Mouse (Mus musculus): Measurements from ENCODE around the gene Fgr.

Gene Fgr

DNA sequence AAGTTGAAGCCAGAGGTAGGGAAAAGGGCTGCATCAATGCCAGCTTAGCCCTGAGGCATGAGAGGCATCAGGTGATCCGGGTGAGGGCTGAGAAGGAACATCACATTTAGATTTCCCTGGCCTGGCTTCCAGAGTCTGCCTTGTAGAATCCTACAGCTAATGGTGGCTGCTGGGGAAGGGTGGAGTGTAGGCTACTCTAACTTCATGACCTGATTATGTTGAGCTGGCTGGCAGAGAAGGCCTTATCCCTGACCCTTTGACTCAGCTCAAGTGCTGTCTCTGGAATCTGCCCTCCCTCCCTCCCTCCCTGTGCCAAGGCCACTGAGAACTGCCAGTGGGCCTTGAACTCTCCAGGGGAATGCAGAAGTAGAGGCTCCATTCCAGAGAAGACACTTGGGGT, 61.6 kb downstream of the Fgr start:
- DNase-seq (ENCODE audit: low read depth, low spot score) = no peak

DNA sequence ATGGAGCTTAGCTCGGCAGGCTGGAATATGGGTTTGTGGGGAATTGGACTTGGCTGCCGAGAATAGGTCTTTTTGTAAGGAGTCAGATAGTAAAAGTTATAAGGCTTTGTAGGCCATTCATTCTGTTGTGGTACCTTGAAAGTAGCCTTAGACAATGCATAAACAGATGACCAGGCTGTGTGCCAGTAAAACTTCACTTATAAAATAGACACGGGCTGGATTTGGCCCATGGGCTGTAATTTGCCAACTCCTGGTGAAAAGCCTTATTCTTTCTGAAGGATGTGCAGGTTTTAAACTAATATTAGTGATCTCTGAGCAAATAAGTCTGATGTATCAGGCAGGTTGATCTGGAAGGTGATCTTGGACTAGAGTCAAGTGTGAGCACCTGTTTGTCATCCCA, 62.1 kb downstream of the Fgr start:
- DNase-seq (ENCODE audit: low read depth, low spot score) = no peak

DNA sequence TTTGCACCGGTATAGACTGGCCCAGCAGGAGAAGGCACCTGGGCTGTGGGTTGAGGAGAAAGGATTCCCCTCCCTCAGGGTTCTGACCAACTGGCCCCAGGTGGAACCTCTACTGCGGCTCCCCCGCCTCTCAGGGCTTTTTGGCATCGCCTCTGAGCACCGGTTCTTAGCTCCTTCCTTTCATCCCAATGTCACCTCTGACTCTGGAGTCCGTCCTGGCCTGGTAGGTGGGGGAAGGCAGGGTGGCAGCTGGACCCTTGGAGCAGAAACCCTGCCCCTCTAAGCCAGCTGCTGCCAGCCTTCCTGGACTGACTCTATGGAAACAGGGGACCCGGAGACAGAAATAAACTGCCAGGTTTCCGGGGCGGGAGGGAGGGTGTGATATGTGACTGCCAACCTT, 63.4 kb downstream of the Fgr start:
- DNase-seq (ENCODE audit: low read depth, low spot score) = no peak

DNA sequence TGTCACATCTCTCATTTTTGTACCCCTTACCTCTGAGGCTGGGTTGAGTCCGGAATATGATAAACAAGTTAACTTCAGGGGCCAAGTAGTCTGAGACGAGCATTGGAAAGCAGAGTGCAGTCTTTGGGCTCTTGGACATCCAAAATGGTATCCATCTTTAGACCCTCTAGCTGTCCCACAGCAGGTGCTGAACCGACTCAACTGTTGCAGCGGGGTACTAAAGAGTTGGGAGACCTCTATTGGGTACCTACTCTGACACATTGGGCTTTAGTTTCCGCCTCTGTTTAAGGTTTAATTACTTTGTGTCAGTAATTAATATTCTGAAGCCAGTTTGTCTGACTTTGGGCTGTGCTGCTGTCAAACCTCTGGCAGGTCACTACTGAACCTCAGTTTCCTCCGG, 63.9 kb downstream of the Fgr start:
- no peak for DNase-seq (ENCODE audit: low read depth, low spot score)

DNA sequence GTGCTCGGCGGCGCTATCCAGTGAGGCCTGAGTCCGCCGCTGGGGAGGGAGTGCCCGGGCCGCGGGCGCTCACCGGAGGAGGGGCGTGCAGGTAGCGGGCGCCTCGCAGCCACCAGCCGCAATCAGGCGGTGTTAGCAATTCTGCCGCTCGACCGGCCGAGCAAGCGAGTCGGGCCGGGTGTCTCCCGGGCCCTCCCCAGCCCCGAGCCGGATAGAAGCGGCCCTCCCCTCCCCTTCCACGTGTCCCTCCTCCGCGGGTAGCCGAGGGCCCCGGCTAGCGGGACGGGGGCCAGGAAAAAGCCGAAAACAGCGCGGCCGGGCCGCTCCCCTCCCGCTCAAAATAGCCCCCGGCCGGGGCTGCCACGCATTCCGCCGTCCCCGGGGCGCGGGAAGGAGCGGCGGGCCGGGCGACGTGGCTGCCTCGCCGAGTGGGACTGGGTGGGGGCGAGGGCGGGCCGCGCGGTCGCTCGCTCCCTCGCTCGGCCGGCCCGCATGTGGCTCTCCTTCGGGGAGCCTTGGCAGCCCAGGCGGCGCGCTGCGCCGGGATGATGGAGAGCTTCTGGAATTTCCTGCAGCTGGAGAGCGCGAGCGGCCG, 64.7 kb downstream of the Fgr start:
- no peak for DNase-seq (ENCODE audit: low read depth, low spot score)

DNA sequence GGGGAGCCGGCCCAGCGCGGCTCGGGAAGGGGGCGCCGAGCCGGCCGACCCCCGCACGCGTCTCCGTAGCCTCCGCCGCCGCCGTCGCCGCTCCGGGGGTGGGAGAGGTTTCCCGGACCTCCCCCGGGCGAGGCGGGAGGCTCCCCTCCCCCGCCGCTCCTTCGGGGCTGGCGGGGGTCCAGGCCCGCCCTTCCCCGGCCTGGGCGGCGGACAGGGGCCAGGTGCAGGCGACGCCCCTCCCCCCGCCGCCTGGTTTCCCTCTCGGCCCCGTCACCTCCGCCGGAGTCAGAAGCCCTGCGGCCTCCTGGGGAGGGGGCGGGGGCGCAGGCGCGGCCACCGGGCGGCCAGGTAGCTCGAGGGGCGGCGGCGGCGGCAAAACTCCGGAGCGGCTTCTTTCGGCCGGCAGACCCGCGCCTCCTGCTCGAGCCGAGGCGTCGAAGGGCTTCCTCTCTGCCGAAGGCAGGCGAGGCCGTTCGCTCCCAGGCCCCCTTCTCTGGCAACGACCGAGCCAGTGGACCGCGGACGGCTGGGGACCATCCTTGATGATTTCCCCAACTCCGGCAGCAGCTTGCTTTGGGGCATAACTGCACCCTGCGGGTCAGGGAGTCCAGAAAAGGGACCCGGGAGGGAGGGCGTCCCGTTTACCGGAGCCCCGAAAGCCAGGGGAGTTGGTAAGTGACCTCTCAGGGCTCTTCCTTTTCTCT, 65.4 kb downstream of the Fgr start:
- no peak for DNase-seq (ENCODE audit: low read depth, low spot score)

DNA sequence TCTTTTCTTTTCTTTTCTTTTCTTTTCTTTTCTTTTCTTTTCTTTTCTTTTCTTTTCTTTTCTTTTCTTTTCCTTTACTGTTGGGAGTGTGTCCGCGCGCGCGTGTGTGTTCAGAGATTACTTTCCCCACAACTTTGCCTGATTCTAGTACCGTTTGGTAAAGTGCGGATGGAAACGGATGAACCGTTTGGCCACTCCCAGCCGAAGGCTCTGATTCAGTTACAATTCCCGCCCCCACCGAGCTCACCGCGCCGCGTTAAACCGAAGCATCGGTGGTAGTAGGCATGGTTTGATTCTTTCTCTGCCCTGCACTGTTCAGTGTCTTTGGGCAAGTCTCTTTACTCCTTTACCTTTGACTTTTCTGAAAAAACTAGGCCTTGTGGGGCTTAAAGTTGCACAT, 65.9 kb downstream of the Fgr start:
- no peak for DNase-seq (ENCODE audit: low read depth, low spot score)

DNA sequence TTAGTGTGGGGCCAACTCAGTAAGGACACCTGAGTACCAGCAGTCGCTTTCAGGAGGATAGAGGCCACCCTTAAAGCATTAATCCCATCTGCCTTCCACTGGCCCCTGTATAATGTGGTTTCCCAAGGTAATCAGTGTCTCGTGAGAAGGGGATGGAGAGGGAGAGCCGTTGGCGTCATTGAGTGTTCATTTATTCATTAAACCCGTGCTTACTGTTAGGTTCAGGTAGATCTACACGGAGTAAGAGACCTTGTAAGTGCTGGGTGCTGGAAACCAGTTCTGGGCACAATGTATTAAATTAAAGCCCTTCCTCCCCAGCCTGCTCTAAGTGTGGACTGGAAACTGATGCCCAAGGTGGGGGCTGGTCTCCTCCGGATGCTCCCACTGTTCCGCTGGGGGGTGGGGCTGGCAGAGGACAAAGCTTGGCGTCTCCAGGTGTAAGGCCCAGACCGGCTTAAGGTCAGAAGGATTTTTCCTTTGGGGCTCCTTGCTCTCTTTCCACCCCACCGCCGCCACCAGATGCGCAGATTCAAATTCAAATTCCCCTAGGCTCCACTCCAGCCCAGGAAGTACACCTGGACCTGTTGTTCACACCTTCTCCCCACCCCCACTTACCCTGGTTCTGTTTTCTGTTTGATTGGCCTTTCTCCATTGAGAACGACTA, 66.5 kb downstream of the Fgr start:
- no peak for DNase-seq (ENCODE audit: low read depth, low spot score)

DNA sequence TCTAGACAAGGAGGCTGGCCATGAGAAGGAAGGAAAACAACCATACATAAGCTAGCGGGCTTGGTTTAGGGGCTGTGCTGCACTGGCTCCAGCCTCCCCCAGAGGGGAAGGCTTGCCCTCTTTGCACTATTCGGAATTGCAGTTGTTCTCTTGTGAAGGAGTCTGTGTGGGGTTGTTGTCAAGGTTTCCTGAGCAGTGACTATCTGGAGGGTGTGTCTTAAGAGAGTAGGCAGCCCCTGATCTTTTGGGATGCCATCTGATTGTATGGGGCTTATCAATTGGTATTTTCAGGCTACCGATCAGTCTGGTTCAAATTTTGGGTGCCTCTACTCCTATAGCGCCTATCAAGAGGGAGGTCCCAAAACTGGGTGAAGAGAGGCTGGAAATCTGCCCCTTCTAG, 68.3 kb downstream of the Fgr start:
- DNase-seq (ENCODE audit: low read depth, low spot score) = no peak

DNA sequence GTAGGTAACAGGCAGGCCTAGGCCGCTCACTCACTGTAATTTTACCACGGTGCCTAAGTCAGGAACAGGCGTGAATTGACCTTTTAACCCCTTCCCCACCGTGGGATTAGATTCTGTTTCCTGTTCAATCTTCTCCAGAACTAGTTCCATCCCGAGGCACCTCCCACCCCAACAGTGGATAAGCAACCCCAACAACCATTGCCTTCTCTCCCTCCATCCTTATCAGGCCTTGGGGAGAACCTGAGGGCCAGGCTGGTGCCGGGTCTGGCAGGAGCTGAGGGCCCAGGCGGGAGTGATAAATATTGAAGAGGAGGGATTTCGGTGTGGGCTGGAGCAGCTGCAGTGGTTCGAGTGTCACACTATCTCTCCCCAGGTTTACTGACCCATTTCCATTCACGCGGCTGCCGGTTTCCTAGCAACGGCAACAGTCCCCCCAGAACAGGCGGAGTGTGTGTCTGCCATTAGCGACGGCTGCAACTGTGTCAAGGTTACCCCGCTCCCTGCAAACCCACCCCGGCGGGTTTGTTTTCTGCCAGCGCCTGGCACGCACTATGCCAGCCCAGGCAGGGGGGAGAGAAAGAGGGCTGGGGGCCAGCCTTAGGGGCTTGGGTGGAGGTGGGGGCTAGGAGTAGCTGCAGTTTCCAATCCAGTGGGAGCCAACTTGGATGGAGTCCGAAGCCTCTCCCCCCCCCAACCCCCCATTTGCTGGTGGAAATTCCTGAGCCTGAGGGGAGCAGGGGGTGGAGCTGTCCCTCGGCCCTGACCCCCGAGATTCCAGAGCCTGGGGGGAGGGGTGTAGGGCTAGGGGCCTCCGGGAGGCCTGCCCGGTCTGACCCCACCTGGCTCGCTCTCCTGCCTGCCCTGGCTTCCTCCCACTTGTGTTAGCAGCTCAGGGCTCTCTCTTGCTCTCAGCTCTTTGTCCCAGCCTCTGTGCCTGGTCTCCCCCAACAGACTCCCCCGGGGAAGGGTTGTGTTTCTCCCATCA, 69.0 kb downstream of the Fgr start:
- DNase-seq (ENCODE audit: low read depth, low spot score) = no peak

DNA sequence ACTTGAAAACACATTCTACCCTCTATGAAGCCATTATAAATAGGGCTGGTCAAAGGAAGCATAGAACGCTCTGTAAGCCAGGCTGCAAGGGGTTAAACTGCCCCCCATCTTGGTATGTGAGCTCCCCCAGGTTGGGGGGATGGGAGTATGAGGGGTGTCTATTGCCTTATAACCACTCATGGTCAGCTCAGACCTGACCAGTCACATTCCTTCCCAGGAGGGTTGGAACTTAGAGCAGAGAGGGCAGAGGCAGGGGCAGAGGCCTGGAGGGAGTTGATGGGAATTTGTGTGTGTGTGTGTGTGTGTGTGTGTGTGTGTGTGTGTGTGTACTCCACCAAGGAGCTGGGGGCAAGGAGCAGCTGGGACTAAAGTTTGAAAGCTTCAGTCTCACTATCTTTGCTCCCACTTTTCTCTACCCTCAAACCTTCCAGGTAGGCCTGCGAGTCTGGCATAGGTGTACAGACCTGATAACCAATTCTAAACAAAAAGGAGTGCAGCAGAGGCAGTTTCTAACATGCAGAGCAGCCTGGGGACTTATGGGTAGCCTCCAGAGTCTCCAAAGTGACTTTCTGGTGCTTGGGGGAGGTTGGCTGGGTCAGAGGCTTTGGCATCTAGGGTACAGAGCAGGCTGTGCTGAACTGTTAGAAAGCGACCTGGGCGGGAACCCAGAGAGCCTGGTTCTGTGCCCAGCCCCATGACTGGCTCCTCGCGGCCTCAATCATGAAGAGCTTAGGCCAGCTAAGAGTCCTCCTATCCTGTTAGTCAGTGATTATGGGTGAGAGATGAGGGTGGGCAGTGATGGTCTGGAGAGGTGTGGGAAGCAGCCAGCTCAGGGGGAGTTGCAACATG, 70.1 kb downstream of the Fgr start:
- DNase-seq (ENCODE audit: low read depth, low spot score) = no peak

DNA sequence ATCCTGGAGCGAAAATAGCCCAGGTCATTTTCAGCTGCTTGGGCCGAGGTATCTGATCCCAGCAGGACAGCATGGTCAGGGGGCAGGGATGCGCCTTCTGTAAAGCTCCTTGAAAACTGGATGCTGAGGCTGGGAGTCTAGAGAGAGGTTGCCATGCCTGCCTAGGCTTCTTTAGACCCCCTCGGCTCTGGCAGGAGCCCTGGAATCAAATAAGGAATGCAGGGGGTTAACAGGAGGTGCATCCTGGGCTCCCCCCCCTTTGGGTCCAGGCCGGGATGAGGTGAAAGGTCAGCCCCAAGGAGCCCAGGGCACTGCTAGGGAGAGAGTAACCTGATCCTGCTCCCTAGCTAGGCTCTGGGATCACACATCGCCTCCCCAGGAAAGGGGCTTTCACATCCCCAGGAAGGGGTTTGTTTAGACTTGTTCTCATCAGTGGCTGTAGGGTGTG, 70.8 kb downstream of the Fgr start:
- no peak for DNase-seq (ENCODE audit: low read depth, low spot score)

DNA sequence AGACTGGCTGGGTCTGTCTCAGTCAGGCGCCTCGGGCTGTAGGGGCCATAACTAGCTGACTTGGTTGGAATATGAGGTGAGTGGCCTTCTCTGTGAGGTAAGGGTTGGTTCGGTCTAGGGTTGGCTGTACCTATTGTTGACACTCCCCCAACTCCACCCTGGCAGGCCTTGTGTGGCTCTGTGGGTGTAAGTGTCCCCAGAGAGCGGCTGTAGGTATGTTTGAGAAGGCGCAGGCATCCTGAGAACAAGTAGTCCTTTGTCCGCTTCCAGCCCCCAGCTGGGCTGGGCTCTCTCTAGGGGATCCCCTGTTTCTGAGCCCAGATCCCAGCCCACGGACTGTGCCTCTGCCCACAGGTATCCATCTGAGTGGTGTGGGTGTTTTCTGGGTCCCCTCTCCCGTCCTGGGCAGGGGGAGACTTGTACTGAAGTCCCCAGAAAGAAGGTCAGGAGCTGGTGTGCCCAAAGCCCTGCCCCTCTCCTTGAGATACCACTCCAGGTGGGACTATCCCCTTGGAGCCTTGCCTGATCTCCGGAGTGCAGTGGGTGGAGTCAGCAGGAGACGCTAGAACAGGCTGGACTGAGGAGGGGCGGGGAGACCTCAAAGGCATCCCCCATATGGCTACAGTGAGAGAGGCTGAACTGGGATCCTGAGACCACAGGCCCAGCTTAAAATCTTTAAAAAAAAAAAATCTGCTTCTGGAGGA, 72.0 kb downstream of the Fgr start:
- no peak for DNase-seq (ENCODE audit: low read depth, low spot score)

DNA sequence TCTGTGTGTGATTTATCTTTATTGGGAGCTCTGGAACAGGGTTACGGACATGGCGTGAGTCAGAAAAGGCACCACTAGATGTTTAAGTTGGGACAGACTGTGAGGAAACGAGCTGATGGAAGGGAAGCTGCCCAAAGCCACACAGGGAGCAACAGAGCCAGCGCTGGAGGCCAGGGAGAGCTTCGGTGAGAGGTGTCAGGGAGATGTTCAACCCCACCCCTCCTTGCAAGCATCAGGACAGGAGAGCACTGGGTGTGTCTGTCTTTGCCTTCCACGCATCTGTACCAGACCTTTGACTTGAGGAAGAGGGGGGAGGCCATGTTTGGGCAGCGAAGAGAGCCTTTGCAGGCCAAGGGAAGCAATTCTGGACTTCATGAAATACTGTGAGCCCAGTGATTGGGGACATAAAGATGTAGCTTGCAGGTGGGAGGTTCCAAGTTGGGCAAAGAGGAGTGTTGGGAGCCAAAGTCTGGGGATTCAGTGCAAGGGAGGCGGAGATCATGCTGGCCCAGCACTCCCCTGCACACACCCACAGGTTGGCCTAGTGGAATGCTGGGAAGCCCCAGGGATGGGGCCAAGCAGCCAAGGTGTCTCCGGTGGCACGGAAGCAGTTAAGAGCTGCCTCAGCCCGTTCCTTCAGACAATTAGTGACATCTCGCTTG, 72.9 kb downstream of the Fgr start:
- no peak for DNase-seq (ENCODE audit: low read depth, low spot score)

DNA sequence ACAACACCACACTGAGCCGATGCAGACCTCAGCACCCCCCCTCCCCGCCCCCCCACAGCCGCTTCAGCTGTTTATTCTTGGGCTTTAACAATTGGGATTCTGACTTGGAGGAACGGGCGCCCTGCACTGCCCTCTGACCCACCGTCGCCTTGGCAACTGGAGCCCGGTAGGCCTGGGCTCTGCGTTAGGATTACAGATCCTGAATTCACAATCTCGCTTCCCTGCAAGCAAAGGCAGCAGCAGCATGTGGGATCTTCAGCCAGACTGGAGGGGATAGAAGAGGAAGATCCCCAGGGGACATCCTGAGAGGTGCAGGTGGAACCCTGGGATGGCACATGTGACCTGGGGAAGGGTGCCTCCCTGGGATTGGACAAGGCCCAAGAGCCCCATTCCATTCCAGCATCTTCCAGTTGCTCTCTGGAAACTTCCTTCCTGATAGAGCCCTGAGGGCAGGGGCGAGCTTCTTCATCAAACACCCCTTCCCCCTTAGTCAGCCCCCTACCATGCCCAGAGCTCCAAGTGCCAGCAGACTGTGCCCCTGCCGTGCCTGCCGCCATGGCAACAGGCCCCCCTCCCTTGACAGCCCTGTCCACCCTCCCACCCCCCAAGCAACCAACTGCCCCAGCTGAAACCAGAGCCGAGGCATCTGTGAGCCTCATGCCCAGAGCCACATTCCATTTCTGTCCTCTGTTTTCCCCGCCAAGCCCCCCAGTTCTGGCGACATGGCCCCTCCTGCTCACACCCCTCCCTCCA, 73.6 kb downstream of the Fgr start:
- no peak for DNase-seq (ENCODE audit: low read depth, low spot score)

DNA sequence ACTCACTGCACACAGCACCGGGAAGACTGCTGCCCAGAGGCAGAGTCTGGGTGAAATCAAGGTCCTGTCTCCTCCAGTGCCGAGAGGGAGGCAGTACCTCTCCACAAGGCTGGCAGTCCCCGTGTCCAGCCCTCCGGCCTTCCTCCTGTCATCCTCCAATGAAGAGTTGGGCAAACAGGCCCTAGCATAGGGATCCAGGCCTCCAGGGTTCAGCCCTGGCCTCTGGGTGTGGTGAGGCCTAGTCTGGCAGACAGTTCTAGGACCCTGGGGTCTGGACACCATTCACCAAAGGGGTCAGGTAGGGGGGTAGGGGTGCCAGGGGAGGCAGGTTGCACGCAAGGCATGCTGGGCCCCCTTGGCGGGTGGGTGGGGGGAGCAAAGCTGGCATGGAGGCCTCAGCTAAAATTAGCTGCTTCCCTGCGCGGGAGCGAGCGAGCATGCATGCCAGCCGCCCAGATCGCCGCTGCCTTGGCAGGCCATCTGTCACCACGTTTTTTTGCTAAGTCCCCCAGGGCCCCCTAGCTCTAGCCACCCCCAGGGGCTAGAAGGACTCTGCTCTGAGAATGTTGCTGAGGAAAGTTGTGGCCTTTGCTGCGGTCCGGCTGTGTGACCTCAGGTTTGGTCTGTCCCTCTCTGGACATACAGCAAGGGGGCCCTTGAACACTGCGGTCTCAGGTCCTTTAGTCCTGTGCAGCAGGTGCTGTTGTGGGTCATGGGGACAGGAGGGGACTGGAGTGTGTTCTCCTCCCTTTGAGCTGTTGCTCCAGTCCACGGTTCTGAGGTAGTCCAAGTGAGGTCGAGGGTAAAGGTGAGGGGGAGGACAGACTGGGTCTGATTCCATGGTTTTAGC, 75.4 kb downstream of the Fgr start:
- DNase-seq (ENCODE audit: low read depth, low spot score) = no peak

DNA sequence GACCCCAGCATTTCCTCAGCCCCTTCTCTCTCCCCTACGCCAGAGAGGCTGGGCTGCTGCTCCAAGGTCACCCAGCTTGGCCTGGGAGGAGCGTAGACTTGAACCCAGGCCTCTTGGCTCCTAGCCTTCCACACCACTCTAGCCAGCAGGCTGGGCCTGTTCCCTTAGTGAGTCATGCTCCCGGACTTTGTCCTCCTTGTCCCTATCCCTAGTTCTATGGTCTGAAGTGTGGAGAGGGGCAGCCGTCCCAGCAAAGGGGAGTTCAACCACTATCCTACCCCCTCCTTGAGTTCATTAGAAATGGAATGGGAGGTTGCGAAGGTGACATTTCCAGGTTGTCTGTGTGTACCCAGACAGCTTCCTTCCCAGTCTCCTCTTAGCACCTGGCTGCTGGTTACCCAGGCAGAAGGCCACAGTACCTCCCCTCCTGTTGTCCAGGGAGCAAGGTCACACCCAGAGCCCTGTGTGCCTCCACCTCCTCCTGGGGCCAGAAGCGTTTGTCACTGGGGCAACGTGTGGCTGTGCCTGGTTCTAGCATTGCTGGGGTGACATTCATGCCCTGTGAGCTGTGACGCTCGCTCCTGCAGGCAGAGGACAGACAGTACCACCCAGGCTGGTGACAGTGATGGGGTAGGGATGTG, 76.4 kb downstream of the Fgr start:
- no peak for DNase-seq (ENCODE audit: low read depth, low spot score)
